Mouse (Mus musculus): Measurements from ENCODE around the gene Vav3. TPM values are rescaled to one million over a fixed set of nuclear protein-coding genes. Genes with fewer than 3 reads are reported as not detected.
A peak's percentile ranks its signal among the peaks of the same experiment; 100 is the strongest.

The Vav3 gene
- polyA plus RNA-seq, 1 experiment from 2014 or later = 3.7 TPM

DNA sequence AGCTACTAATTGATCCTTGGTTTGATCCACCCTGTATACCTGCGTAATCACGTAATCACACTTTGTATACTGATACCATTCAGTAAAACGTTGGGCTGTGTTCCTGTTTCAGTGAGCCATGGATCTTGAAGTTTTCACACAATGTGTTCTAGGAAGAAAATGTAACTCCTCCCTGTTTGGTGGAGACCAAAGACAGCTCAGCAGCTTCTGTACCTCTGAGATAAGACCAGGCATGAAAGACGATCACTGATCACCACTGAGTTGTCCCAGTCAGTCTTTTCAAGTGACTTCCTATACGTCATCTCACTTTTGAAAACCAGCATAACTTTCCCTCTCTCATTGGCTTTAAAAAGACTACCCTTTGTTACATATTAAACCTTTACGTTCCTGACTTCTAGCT lies 38.2 kb downstream of the Vav3 start:
- peak overlapping the region; percentile 91 for H3K27ac ChIP-seq
- ATAC-seq (ENCODE audit: low read depth) = peak; percentile 99

DNA sequence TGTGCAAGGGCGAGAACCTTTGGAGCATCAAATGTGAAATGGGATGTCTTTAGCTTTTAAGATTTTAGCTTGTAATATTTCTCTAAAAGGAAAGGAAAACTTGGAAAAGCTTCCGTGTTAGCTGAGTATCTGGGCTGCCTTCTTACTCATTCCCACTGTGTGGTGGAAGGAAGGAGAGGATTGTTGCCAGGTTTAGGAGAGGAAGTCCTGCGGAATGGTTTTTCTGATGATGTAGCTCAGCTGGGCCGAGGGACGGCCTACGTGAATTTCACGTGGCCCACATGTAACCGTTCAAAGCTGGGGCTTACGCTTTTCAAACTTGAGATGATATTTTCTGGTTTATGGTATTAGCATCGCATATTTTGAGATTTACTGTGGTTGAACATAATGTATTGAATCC lies 48.3 kb downstream of the Vav3 start:
- H3K9ac ChIP-seq = no peak overlapping the region
- no peaks in the 10 kb centered on the region for H3K4me1 ChIP-seq (replicated peaks)
- no peak overlapping the region for H3K4me3 ChIP-seq (replicated peaks)
- H3K36me3 ChIP-seq = no peaks in the 10 kb centered on the region
- no peak overlapping the region for H3K4me2 ChIP-seq
- ATAC-seq (ENCODE audit: low read depth) (no peak), DNase-seq (no peak)
- no peaks in the 10 kb centered on the region for H3K27me3 ChIP-seq
- 78% methylated on average over 10 of the region's 10 CpGs for WGBS (ENCODE audit: insufficient replicate concordance)
- no peaks in the 10 kb centered on the region for H3K9me3 ChIP-seq (replicated peaks)
- no peak overlapping the region for H3K27ac ChIP-seq

More for the DNA sequence above, 38.2 kb downstream of the Vav3 start:
- Histone ChIP-seq H3K9ac (peak overlapping the region; percentile 42; the same call in 1 of the 2 replicates), H3K27me3 (no peaks in the 10 kb centered on the region), H3K4me1 (replicated peaks) (peaks cover 30% of the 10 kb centered on the region), H3K36me3 (no peaks in the 10 kb centered on the region), H3K9me3 (replicated peaks) (no peaks in the 10 kb centered on the region), H3K4me3 (replicated peaks) (peak overlapping the region; percentile 8; the same call in 1 of the 2 replicates), H3K4me2 (peak overlapping the region; percentile 61)
- 18% methylated on average over 6 of the region's 6 CpGs for WGBS (ENCODE audit: insufficient replicate concordance)
- peak; percentile 65 for DNase-seq

DNA sequence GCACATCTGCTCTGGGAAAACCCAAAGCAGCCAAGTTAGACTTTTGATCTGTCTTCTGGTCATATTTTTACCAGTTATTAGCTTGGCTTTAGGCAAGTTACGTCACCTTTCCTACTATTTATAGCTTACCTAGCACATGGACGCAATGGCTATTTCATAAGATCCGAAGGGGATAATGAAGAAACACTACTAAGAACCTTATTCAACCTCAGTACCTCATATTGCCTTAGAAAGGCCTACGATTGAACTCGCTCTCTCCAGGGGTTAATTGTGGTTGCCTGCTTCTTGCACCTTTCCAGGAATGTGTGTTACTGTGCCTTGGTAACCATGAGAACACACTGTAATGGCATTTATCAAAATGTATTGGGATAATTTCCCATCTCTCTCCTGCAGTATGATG lies 61.1 kb downstream of the Vav3 start:
- no peak for ATAC-seq (ENCODE audit: low read depth)
- Histone ChIP-seq H3K27me3 (no peaks in the 10 kb centered on the region), H3K9me3 (replicated peaks) (no peaks in the 10 kb centered on the region), H3K4me2 (no peak overlapping the region), H3K36me3 (no peaks in the 10 kb centered on the region), H3K4me1 (replicated peaks) (no peaks in the 10 kb centered on the region), H3K27ac (no peak overlapping the region), H3K4me3 (replicated peaks) (no peak overlapping the region), H3K9ac (no peak overlapping the region)
- 76% methylated on average over 5 of the region's 5 CpGs for WGBS (ENCODE audit: insufficient replicate concordance)
- no peak for DNase-seq

DNA sequence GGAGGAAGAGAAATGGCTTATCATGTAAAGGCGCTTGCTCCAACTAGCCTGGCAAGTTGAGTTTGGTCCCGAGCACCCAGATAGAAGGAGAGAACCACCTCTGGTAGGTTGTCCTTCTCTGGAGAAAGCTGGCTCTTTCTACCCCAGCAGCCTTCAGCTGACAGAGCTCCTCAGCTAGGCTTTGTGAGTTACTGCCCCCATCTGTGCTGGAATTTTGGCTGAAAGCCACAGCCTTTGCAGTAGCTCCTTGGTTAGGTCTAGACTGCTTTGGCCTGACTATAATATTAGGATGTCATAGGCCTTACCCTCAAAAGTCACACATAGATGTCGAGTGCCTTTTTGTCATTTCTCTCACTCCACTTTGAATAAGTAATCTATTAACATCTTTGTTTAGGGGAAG lies 70.8 kb downstream of the Vav3 start:
- Histone ChIP-seq H3K4me3 (replicated peaks) (no peak overlapping the region), H3K27ac (no peak overlapping the region), H3K9ac (no peak overlapping the region), H3K9me3 (replicated peaks) (no peaks in the 10 kb centered on the region), H3K36me3 (no peaks in the 10 kb centered on the region), H3K4me1 (replicated peaks) (no peaks in the 10 kb centered on the region), H3K27me3 (no peaks in the 10 kb centered on the region), H3K4me2 (no peak overlapping the region)
- no peak for ATAC-seq (ENCODE audit: low read depth)
- whole genome bisulfite sequencing (ENCODE audit: insufficient replicate concordance) = 47% methylated on average over 3 of the region's 3 CpGs
- no peak for DNase-seq

DNA sequence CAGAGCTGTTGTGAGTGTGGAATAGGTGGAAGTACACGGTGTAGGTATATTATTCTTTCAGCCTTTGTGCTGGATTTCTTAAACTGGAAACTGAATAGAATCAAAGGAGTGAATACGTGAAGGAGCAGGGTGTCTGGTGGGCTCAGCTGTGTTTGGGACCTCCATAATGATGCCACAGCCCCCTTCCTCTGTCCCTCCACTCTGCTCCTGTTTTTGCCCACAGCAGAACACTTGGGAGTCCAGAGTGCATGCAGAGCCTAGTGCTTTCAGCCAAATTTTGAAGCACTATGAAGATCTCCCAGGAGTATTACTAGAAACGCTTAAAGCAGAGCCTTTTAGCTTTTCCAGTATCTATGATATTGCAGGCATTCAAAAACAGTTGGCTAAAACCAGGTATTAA lies 80.0 kb downstream of the Vav3 start:
- Histone ChIP-seq H3K36me3 (no peaks in the 10 kb centered on the region), H3K9ac (no peak overlapping the region), H3K27me3 (no peaks in the 10 kb centered on the region), H3K4me3 (replicated peaks) (no peak overlapping the region), H3K9me3 (replicated peaks) (no peaks in the 10 kb centered on the region), H3K4me2 (no peak overlapping the region), H3K4me1 (replicated peaks) (no peaks in the 10 kb centered on the region), H3K27ac (no peak overlapping the region)
- no peak for ATAC-seq (ENCODE audit: low read depth)
- WGBS (ENCODE audit: insufficient replicate concordance) = 65% methylated on average over 3 of the region's 3 CpGs
- DNase-seq = no peak

DNA sequence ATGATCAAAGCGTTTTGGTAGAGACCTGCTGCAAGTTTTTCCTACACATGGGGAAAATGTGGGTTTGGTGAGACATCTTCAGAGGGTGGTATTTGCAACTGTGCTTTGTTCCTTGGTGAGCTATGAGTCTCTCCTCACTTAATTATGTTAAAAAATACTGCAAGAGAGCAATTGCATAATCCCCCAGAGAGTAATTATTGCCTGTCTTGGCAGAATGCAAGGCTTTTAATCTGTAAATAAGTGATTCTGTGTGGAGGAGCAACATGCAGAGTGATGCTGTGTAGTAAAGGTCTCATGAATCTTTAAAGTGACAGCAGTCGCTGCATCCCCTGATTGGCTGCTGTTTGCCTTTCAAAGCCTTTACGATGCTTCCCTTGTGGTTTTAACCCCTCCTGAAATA lies 80.6 kb downstream of the Vav3 start:
- H3K27me3 ChIP-seq = no peaks in the 10 kb centered on the region
- DNase-seq = no peak
- no peaks in the 10 kb centered on the region for H3K4me1 ChIP-seq (replicated peaks)
- H3K4me3 ChIP-seq (replicated peaks) = no peak overlapping the region
- WGBS (ENCODE audit: insufficient replicate concordance) = 47% methylated on average over 3 of the region's 3 CpGs
- H3K27ac ChIP-seq = no peak overlapping the region
- H3K36me3 ChIP-seq = no peaks in the 10 kb centered on the region
- H3K4me2 ChIP-seq = no peak overlapping the region
- H3K9ac ChIP-seq = no peak overlapping the region
- H3K9me3 ChIP-seq (replicated peaks) = no peaks in the 10 kb centered on the region
- no peak for ATAC-seq (ENCODE audit: low read depth)

DNA sequence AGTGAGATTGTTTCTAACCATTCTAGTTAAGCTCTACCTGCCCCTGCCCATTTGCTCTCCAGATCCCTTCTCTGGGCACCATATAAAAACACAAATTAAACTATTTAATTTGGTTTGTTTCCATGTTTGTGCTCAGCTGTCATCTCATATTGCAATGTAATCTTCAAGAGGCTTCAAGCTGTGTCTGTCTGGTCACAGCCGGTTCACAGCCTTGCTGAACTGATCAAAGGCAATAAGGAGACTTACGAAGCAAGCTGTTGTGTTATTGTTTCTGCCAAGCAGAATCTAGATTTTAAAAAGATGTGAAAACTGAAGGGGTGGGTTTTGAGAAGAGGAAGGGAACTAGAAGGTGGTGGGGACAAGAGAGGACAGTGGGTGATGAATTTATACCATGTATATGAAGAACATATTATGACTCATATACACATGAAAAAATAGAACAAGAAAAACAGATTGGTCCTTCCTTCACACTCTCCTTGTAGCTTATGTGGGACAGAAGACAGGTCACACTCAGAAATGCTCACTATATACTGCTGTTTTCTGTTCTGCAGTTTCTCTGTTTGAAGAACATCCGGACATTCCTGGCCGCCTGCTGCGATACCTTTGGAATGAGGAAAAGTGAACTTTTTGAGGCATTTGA lies 83.1 kb downstream of the Vav3 start:
- no peak for ATAC-seq (ENCODE audit: low read depth)
- Histone ChIP-seq H3K4me1 (replicated peaks) (no peaks in the 10 kb centered on the region), H3K27me3 (no peaks in the 10 kb centered on the region), H3K9me3 (replicated peaks) (no peaks in the 10 kb centered on the region), H3K36me3 (no peaks in the 10 kb centered on the region), H3K9ac (no peak overlapping the region), H3K4me2 (no peak overlapping the region), H3K27ac (no peak overlapping the region), H3K4me3 (replicated peaks) (no peak overlapping the region)
- 79% methylated on average over 5 of the region's 5 CpGs for WGBS (ENCODE audit: insufficient replicate concordance)
- DNase-seq = no peak

DNA sequence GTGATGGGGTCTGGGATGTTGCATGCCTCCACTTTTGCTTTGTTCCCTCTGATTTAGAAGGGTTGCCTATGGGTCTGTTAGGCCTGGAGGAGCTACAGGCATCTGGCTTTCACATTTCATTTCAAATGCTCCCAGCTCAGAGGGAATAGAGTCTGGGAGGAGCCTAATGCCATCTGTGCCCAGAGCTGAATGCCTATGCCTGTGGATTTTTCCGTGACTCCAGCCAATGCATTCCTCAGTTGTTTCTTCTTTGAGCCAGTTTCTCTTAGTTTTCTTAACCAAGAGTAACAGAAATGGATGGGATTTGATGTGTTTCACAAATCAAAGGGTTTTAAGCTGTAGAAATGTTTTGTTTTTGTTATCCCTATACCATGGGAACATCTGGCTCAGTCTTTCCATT lies 90.8 kb downstream of the Vav3 start:
- Histone ChIP-seq H3K4me1 (replicated peaks) (no peaks in the 10 kb centered on the region), H3K4me2 (no peak overlapping the region), H3K9ac (no peak overlapping the region), H3K4me3 (replicated peaks) (no peak overlapping the region), H3K36me3 (no peaks in the 10 kb centered on the region), H3K27me3 (no peaks in the 10 kb centered on the region), H3K27ac (no peak overlapping the region), H3K9me3 (replicated peaks) (no peaks in the 10 kb centered on the region)
- ATAC-seq (ENCODE audit: low read depth) (no peak), DNase-seq (no peak)
- WGBS (ENCODE audit: insufficient replicate concordance) = 60% methylated on average over 1 of the region's 1 CpGs

DNA sequence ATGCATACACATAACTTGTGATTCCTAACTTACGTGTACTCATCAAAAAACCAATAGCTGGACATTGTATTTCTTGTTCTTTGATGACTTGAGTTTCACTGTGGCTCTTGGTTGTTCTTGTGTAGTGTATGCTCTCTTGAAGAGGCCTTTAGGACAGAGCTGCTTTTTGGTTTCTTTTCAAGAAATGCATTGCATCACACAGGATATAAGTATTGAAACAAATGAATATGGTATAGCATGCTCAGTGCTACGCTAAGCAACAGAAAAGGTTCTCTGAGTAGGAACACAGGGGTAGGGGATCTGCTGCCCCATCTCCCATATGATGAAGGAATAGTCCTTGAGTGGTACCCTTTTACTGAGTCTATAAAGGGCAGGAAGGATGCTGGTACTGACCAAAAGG lies 98.1 kb downstream of the Vav3 start:
- Histone ChIP-seq H3K9ac (no peak overlapping the region), H3K4me3 (replicated peaks) (no peak overlapping the region)
- 59% methylated on average over 2 of the region's 2 CpGs for WGBS (ENCODE audit: insufficient replicate concordance)

DNA sequence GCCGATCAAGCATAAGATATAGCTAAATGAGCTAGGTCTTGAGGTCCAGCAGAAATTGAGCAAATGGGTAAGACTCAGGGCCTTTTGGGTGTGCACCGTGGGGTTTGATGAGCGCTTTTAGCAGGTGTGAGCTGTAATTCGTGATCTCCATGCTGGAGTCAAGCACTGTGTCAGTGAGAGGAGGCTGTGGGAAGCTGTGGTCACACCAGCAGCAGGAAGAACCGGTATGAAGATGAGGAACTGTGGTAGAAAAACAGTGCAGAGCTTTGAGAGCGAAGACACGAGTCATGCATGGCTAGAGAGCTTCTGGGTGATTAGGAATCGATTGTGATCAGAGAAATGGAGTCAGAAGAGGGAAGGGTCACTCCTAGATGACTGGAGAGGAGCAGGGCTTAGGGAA lies 98.8 kb downstream of the Vav3 start:
- no peaks in the 10 kb centered on the region for H3K9me3 ChIP-seq (replicated peaks)
- ATAC-seq (ENCODE audit: low read depth) = no peak
- H3K4me2 ChIP-seq = no peak overlapping the region
- H3K4me1 ChIP-seq (replicated peaks) = no peaks in the 10 kb centered on the region
- no peaks in the 10 kb centered on the region for H3K36me3 ChIP-seq
- DNase-seq = no peak
- WGBS (ENCODE audit: insufficient replicate concordance) = 33% methylated on average over 8 of the region's 8 CpGs
- no peak overlapping the region for H3K9ac ChIP-seq
- H3K4me3 ChIP-seq (replicated peaks) = no peak overlapping the region
- H3K27ac ChIP-seq = no peak overlapping the region
- H3K27me3 ChIP-seq = no peaks in the 10 kb centered on the region

More for the DNA sequence above, 98.1 kb downstream of the Vav3 start:
- ATAC-seq (ENCODE audit: low read depth) (no peak), DNase-seq (no peak)
- Histone ChIP-seq H3K9me3 (replicated peaks) (no peaks in the 10 kb centered on the region), H3K27me3 (no peaks in the 10 kb centered on the region), H3K4me2 (no peak overlapping the region), H3K27ac (no peak overlapping the region), H3K4me1 (replicated peaks) (no peaks in the 10 kb centered on the region), H3K36me3 (no peaks in the 10 kb centered on the region)

DNA sequence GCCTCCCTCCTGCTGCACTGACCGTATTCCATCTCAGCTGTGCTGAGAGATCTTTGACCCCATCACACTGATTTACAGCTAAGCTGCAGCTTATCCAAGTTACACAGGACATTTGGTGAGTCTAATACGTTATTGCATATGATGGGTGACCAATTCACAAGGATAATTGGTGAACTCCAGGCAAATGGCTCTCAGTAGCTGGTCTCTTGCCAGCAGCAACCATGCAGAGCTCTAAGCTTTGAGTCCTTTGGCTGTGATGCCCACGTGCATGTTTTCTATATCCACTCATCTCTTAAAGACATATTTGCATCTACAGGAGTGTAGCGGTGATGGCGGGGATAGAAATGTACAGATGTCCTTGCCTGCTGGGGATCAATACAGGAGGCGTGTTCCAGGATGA lies 99.5 kb downstream of the Vav3 start:
- Histone ChIP-seq H3K36me3 (no peaks in the 10 kb centered on the region), H3K27ac (no peak overlapping the region), H3K4me3 (replicated peaks) (no peak overlapping the region), H3K4me2 (no peak overlapping the region), H3K27me3 (no peaks in the 10 kb centered on the region), H3K9ac (no peak overlapping the region), H3K9me3 (replicated peaks) (no peaks in the 10 kb centered on the region), H3K4me1 (replicated peaks) (no peaks in the 10 kb centered on the region)
- DNase-seq (no peak), ATAC-seq (ENCODE audit: low read depth) (no peak)
- WGBS (ENCODE audit: insufficient replicate concordance) = 69% methylated on average over 6 of the region's 6 CpGs

DNA sequence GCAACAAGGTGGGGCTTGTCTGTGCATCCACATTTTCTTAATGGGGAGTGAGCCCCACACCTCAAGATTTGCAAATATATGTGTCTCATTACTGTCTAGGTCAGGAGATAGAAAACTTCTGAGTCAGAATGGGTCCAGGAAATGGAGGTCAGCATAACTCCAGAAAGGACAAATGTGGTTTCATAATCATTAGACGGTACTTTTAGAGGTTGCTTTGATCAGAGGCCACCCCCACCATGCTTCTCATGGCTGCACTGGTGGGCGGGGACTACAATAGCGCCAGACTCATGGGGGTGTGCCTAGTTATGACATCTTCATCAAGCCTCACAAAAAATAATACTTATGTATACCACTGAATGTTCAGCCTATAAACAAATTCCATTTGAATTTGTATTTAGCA lies 103.6 kb downstream of the Vav3 start:
- Histone ChIP-seq H3K9me3 (replicated peaks) (no peaks in the 10 kb centered on the region), H3K4me2 (no peak overlapping the region), H3K9ac (no peak overlapping the region), H3K27me3 (no peaks in the 10 kb centered on the region), H3K27ac (no peak overlapping the region), H3K36me3 (no peaks in the 10 kb centered on the region), H3K4me1 (replicated peaks) (no peaks in the 10 kb centered on the region; the same call in 1 of the 2 replicates), H3K4me3 (replicated peaks) (no peak overlapping the region)
- ATAC-seq (ENCODE audit: low read depth) (no peak), DNase-seq (no peak)
- 53% methylated on average over 3 of the region's 3 CpGs for WGBS (ENCODE audit: insufficient replicate concordance)

Data from liver, embryonic 13.5 days (tissue).